8 mouse cellular contexts compared by ENCODE assay signal in genomic region chr4:148940674-148941211, GRCm38 (mm10).
A peak's percentile ranks its signal among the peaks of the same experiment; 100 is the strongest.
DNase-seq lines count a peak whose midpoint lies in the region; ATAC-seq and TF ChIP-seq lines count a peak whose summit lies in the region.

No protein-coding gene starts in this region.

- no peak for TF ChIP-seq CTCF in heart, postnatal 0 days (IDR thresholded peaks at IDR 0.05; ENCODE audit: low read depth)

- TF ChIP-seq EP300 in heart, postnatal 0 days (IDR thresholded peaks at IDR 0.05; ENCODE audit: low read depth), result no peak

- peak; percentile 64 to 70 for DNase-seq in urinary bladder, adult 18-20 months (ENCODE audit: low spot score in 2 of 2)
- DNase-seq in urinary bladder, postnatal 10 days (ENCODE audit: low spot score), result no peak
- peak; percentile 90 for DNase-seq in embryonic facial prominence, embryonic 10.5 days (ENCODE audit: low spot score)
- DNase-seq in heart, postnatal 0 days (ENCODE audit: low spot score), result peak; percentile 81
- peak; percentile 90 for DNase-seq in kidney, postnatal 14 days
- peak; percentile 90 to 93 for DNase-seq in lung, postnatal 4 days
- DNase-seq in skeletal muscle tissue, adult 2 months (ENCODE audit: low read depth, low spot score), result peak; percentile 48
- DNase-seq in cerebellum, adult 11 months, result no peak

- ATAC-seq in heart, postnatal 0 days (ENCODE audit: insufficient read depth, low read depth), result peak; percentile 87

- peaks cover 89% of the 10 kb centered on the region for H3K27me3 ChIP-seq in embryonic facial prominence, embryonic 10.5 days (replicated peaks; ENCODE audit: low read depth, poor library complexity, severe bottlenecking)
- H3K27me3 ChIP-seq in heart, postnatal 0 days (ENCODE audit: control insufficient read depth, insufficient read depth, low read length), result no peaks in the 10 kb centered on the region

- 11% methylated on average over 25 of the region's 25 CpGs for WGBS in embryonic facial prominence, embryonic 10.5 days
- WGBS in heart, postnatal 0 days, result 20% methylated on average over 25 of the region's 25 CpGs

- H3K27ac ChIP-seq in embryonic facial prominence, embryonic 10.5 days (replicated peaks), result peak overlapping the region; percentile 58
- H3K27ac ChIP-seq in heart, postnatal 0 days (ENCODE audit: low read depth), result peak overlapping the region; percentile 23; the same call in 1 of the 2 replicates

- H3K4me3 ChIP-seq in embryonic facial prominence, embryonic 10.5 days, result peak overlapping the region; percentile 38
- no peak overlapping the region for H3K4me3 ChIP-seq in heart, postnatal 0 days (ENCODE audit: low read depth, low read length)

- H3K9me3 ChIP-seq in embryonic facial prominence, embryonic 10.5 days, result no peaks in the 10 kb centered on the region
- H3K9me3 ChIP-seq in heart, postnatal 0 days (replicated peaks; ENCODE audit: control insufficient read depth, low read length), result no peaks in the 10 kb centered on the region

- H3K36me3 ChIP-seq in embryonic facial prominence, embryonic 10.5 days (replicated peaks), result 0 out of 2 replicates have a peak, but pooled peaks cover 11% of the 10 kb centered on the region
- peaks cover 64% of the 10 kb centered on the region for H3K36me3 ChIP-seq in heart, postnatal 0 days (replicated peaks; ENCODE audit: control insufficient read depth, insufficient read depth, low read length)

- H3K4me1 ChIP-seq in embryonic facial prominence, embryonic 10.5 days, result peaks cover 57% of the 10 kb centered on the region
- H3K4me1 ChIP-seq in heart, postnatal 0 days (ENCODE audit: control insufficient read depth, insufficient read depth), result 0 out of 2 replicates have a peak, but pooled peaks cover 19% of the 10 kb centered on the region

- H3K4me2 ChIP-seq in heart, postnatal 0 days (ENCODE audit: low read depth, low read length), result peak overlapping the region; percentile 23

- H3K9ac ChIP-seq in heart, postnatal 0 days (replicated peaks; ENCODE audit: low read depth, low read length), result peak overlapping the region; percentile 11; the same call in 1 of the 2 replicates

Comparison
In these comparisons a context has a peak if more than half of its experiments do, and no peak if none do; other contexts are left out.
1. DNase-seq: peak in urinary bladder, adult 18-20 months (2 of 2), embryonic facial prominence, embryonic 10.5 days (single experiment), heart, postnatal 0 days (single experiment), kidney, postnatal 14 days (single experiment), lung, postnatal 4 days (2 of 2) and skeletal muscle tissue, adult 2 months (single experiment); none in urinary bladder, postnatal 10 days (single experiment) and cerebellum, adult 11 months (single experiment).